Mouse (Mus musculus) gastrocnemius, postnatal 25 days (tissue): ENCODE data around the gene Cped1. TPM values are rescaled to one million over a fixed set of nuclear protein-coding genes. Genes with fewer than 3 reads are reported as not detected.
"Not testable (repeated sequence)": the region's sequence is repeated elsewhere in the genome, so short reads cannot be mapped to it uniquely, and the experiment has no call there.

Experiments
- DNase-seq: peaks from one replicate; pipeline ENCODE4 v3.0.0; 2022
- total RNA-seq, 2 experiments: library from RNA; stranded (reverse); gene quantifications; 1 replicate in 1 of 2; 2 replicates in 1 of 2; pipeline ENCODE4 v1.2.3; 2021

Cped1 gene
- total RNA-seq, 2 experiments from 2014 or later: 16.8 to 22.7 TPM

DNA sequence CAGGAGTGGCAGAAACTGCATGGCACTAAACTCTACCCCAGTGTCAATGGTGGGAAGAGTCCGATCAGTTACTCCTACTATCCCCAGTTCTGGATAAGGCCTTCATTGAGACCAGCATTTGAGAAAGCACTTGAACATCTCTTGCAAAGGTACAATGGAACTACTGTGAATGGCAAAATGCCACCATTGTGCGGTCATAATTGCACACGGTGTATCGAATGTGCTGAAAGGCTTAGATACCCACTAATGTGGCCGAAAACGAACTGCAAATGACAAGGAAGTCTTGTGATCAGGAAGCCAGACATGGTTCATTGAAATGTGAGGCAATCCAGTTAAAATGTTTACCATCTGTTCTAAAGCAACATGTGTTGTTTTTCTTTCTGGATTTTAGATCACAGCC is 247.8 kb downstream of the Cped1 start:
- no peak for DNase-seq

DNA sequence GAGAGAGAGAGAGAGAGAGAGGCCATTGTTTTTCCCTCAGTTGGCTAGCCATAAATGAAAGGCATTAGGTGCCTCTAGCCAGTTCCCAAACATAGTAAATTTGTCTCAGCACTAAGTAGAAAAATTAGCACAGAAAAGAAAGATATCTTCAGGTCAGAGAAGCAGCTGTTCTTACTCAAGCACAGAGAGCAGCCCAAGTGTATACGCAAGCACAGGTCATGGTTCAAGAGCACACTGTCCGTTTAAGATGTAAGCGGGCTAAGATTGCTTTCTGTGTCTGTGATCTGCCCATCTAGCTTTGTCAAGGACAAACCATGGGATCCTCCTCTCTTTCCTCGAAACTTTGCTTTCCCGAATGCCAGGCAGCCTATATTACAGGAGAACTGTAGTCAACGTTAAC is 249.4 kb downstream of the Cped1 start:
- DNase-seq: no peak

DNA sequence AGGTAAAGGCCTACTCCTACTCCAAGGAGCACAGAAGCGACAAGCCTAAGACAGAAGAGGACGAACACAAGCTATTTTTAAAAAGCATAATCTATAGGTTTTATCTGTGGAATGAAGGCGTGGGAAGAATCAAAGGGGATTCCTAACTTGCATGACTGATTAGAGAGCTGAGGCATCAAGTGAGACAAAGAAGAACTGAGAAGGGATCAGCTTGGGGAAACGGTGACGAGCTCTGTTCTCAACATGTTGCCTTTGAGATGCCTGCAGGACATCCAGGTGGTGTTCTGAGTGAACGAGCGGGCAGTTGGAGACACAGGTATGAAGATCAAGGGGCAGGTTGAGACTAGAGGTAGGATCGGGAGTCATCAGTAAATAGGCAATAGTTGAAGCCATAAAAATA is 257.6 kb downstream of the Cped1 start:
- DNase-seq: no peak

DNA sequence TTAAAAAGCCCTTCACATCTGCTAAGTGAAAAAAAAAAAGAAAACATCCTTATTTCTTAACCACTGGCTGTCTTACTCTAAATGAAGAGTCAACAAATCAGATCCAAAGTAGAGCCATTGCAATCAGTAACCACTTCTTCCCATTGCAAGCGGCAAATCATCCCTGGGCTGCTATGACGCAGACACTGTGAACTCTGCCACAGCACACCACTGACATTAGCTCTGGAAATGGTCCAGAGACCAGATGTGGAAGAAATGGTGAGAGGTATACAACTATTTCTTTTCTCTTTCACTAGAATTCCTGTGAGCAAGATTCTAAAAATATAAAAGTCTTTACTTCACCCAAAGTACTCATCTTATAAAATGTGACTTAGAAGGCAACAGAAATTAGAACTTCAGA is 261.0 kb downstream of the Cped1 start:
- DNase-seq: no peak

DNA sequence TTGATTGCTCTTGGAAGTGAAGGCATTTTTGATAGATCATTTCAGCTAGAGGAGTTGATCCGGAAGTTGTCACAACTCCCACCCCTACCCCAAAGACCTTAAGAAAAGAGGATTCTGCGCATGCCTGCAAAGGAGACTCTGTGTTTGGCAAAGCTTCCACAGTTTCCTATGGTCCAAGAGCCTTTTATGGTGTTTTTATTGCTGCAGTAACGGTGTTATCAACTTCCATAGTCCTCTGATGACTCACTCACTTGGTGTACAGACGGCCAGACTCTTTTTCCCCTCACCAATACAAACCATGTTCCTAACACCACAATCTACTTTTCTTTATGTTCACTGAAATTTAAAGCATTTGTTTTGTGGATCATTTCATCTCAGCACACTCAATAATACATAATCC is 273.1 kb downstream of the Cped1 start:
- DNase-seq: no peak

DNA sequence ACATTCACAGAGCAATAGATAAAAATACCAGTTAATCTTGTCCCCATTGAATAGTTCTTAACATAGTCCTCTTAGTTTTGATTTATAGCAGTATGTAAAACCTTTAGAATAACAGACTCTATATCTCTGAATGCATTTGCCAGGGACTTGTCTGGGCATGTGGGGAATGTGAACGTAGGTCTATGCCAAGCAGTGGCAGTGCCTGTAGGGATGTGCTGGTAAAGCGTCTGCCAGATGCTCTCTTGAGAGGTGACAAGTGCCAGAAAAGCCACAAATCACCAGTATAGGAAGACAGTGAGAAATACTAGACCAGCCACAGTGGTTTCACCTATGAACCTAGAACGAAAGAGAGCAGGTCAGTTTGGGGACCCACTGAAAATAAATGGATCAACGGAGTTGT is 276.8 kb downstream of the Cped1 start:
- no peak for DNase-seq

DNA sequence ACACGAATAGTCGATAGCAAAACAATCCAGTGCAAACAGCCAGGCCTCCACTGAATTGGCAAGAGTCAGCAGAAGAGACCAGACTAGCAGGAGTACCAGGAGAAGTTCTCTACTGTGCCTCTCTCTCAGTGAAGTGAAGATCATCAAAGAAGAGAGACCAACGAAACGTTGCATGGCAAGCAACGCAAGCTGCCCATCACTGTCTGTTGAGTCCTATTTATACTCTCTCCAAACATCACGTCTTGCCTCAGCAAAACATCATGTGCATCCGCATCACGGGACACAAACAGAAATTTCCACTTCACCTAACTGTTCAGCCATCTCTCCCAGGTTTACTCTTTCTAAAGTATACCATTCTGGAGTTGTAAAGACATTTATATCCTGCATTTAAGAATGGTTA is 278.4 kb downstream of the Cped1 start:
- DNase-seq: not testable (repeated sequence)

DNA sequence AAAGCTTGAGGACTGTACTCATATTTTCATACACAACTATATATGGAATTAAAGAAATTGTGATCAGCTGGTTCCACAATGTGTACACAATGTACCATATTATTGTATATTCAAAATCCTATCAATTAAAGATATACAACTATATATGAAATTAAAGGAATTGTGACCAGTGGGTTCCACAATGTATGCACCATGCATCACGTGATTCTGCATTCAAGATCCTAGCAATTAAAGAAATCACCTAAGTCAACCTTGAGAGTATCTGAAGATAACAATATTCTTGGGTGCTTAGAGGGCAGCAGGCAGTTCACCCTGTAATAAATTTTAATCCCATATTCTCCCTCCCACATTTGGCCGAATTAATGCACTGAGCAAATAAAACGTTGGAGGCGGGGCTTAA is 280.3 kb downstream of the Cped1 start:
- DNase-seq: no peak

DNA sequence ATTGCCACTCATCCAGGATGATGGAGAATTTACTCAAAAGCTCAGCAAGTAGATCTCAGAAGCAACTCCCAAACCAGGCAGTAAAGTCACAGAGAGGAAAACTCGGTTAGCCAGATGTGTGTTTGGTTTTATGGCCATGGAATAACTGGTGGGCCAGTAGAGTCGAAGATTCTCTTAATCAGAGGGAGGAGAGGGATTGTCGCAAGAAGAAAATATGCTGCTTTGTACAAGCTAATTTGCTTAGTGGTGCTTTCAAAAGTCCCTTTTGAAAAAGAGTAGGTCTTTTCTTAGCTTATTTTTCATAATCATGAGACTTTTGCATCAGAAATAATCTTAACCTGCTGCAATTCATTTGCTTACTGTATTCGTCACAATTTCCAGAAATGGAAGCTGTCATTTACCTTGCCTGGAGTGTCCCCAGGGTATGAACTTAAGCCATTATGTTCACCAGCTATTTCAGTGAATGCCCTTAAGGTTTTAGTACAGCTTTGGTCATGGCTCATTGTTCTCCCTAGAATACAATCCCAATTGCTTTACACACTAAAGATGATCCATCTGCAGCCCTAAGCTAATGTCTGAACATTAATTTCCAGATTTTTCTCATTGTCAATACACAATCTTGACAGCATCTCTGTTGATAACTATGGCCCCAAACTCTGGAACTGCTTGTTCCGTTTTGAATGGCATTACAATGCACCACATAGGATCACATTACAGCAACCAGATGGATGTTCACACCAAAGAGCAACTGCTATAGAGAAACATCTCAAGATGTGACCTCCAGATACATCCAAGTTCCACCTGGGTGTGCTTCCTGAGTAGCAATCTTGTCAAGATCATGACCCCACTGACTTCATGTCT is 282.3 kb downstream of the Cped1 start:
- no peak for DNase-seq

DNA sequence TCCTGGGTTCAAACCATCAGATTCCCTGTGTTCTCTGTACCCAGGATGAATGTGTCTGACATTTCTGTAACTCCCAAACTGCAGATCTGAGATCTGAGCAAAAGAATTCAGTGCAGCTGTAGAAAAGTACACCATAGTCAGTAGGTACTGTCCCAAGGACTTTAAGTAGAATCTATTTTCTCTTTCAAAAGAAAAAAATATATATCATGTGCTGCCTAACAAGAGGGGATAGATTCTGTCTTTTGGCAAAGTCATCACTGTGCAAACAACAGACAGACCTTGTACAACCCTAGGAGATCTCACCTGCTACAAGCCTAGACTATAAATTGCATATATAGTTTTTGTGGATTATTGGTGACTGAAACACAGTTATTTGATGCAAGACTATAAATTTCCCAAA is 283.0 kb downstream of the Cped1 start:
- DNase-seq: no peak

DNA sequence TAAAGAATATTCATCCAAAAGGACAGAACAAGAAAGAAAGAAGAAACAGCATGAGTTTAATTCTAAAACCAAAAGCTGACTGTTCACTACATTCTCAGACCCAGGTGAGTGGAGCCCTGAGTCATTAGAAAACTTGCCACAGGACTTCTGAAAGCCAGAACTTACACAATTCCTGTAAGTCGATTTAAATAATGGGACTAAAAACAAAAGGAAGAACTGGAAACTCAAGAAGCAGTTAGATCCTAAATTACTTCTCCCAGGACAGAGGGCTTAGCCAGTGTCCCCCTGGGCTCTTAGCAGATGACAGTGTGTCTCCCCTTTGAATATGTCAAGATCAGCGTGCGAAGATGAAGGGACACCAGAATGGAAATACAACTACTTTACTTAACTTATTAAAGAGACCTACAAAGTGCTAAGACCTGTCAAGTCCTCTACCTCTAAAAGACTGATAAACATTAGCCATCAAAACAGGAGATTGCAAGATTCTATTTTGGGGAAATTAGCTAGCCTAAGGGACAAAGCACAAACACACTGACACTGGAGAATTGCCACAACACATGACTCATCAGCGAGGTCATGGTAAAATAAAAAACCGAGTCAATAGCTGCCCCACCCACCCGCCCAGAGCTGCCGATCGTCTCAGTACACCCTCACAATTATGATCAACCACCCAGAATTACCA is 284.3 kb downstream of the Cped1 start:
- peak; percentile 24 for DNase-seq

DNA sequence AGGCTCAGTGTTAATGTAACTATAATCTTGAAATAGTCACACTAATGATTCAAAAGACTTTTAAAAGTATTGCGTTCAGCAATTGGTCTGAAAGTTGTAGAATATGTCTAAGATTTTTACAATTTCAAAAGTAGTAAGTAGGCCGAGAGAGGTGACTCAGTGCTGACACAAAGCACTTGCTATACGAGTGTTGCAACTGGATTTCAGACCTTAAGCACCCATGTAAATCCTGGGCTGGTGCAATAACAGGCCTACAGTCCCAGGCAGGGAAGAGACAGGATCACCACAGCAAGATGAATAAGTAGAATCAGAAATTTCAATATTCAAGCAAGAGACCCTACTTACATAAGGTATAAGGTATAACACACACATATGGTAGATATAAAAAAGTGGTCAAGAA is 292.2 kb downstream of the Cped1 start:
- DNase-seq: no peak

DNA sequence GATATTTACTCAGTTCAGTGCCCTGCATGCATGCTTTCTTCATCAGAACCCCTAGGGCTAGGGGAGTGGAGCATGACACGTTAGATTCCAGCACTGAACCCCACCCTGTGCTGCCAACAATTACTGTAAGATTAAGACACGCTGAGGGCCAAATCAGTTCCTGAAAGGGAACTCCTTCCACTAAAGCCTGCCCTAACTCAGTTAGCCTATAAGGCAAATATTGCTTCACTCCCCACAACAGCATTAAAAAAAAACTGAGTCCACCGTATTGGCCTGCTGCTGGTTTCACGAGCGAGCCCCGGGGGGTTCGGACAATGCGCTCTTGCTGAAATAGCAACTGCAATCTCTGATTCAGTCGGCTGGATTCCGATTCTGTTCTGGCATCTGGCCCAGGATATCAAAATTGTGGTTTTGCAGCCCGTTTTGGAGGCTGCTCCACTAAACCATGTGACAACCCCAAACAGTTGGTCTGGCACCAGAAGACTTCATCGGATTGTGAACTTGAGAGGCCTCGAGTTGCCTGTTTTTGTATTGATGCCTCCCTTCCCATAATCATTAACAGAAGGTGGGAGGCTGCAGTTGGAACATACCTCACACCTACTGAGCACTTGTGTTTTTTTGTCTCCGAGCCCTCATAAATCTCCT is 294.6 kb downstream of the Cped1 start:
- peak; percentile 38 for DNase-seq

DNA sequence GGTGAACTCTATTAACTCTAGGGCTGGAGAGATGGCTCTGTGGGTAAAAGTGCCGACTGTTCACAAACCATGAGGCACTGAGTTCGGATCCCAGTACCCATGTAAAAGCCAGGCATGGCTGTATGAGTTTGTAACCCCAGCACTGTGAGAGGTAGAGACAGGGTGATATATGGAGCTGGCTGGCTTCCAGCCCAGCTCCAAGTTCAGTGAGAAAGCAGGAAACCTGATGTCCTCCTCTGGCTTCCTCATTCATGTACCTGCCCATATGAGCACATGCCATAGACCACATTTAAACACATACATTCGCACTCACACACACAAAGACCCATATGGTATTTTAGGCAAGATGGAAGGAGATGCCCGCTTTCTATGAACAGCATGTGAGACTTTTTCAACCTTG is 296.7 kb downstream of the Cped1 start:
- DNase-seq: no peak

DNA sequence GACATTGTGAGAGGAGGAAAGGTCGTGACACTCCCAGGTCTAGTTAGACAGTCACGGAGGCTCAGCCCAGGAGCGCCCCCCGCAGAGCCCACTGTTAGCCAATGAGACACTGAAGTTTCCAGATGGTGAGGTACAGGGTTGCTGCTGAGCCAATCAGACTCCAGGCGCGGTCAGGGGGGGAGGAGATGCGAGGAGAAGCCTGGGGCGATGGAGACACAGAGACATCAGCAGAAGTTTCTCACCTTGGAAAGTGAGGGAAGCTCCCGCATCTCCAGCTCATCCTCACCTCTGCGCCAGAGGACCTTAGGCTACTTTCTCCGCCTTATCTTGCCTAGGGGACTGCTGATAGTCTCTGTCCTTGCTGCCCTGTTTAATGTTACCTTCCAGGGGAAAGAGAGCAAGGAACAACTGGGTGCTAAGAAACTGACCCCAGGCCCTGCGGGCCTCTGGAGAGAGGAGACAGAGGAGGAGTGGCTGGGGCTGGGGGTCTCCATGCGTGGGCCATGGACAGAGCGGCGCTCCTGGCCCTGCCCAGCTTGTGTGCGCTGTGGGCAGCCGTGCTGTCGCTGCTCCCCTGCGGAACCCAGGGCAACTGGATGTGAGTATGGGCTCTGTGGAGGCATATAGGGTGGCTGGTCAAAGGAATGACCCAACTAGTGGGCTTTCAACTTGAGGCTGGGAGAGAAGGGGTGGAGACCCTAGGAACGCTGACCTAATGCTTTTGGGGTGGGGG is 302.5 kb downstream of the Cped1 start, which contains the start of gene Wnt16:
Gene Wnt16, plus strand, starts transcription at position 224 of the 733 bp plus-strand sequence.
- DNase-seq: no peak

DNA sequence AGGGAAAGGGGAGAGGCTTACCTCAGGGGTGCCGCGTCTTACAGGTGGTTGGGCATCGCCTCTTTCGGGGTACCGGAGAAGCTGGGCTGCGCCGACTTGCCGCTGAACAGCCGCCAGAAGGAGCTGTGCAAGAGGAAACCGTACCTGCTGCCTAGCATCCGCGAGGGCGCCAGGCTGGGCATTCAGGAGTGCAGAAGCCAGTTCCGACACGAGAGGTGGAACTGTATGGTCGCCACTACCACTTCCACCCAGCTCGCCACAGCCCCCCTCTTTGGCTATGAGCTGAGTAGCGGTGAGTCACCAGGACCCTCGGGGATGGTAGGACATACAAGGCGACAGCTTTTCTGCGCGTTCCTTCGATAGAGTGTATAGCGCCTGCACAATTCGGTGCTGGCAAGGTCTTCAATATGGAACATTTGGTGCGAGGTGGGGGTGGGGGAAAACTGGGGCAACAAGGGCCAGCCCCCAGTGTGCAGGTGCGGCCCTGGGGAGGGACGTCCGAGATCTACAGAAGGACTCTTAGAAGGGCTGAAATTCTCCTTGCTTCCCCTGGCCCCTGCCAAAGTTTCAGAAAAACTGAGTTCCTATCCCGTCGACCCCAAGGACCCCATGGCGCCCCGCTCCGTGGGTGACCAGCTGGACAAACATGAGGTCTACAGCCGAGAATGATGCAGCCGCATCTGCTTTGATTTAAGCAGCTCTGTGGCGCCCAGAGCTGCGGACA is 303.2 kb downstream of the Cped1 start:
- no peak for DNase-seq

DNA sequence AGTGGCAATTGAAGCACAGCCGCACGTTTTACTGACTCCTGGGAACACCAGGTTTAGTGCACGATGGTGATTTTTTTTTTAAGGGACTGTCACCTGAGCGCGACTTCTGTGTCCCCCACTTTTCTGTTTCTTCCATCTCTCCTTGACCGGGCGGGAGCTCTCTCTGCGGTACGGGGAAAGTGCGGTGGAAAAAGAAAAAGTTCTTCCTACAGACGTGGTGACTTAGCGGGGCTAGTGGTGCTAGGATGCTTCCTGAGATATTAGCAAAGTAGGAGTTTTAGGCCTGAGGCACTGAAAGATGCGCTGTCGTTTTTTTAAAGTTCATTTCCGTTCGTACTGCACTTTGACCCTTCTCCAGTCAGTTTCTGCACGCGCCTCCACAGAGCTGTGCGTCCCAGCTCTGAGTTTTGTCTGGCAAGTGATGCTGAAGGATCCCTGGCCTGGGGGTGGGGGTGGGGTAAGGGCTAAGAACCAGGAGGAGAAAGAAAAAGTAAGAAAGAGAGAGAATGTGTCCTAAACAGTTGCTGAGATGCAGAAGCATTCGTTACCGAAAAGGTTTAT is 303.8 kb downstream of the Cped1 start:
- DNase-seq: no peak

DNA sequence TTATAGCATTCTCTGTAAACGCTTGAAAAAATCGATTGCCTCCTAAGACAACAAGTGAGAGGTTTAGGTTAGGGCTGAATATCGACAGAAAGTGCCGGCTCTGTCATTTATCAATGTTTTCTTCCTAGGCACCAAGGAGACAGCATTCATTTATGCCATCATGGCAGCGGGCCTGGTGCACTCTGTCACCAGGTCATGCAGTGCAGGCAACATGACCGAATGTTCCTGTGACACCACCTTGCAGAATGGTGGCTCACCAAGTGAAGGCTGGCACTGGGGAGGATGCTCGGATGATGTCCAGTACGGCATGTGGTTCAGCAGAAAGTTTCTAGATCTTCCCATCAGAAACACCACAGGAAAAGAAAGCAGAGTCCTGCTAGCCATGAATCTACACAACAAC is 305.1 kb downstream of the Cped1 start:
- no peak for DNase-seq

DNA sequence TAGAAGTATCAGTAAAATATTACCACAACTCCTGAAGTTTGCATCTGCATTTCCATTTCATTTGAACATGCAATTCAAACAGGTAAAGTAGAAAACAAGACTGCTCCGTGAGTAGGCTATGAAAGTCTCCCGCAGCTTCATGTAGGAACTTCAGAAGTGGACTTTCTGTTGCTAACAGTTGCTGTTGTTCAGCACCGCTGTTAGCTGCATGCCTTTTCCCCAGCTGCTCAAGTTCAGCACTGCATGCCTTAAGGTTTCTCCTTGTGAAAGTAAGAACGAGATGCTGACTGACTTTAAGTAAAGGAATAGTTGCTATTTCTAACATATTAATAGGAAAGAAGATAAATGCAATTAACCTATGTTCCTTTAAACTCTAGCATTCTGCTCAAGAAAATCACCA is 306.3 kb downstream of the Cped1 start:
- DNase-seq: no peak

DNA sequence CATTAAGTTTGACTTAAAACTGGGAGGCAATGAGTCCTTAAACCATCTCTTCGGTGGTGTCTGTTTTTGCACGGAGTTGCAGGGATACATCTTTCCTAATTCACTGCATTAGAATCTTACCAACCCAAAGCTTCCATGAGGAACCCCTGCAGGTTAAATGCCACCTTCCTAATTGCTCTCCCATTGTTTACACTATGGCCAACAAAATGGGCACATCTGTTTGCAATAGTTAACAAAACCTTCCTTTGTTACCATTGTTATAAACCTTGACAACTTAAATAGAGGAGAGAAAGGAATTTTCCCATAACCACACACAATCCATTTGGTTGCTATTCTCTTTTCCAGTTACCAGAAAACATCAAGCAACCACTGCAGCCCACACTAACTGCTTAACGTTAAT is 308.2 kb downstream of the Cped1 start:
- no peak for DNase-seq

DNA sequence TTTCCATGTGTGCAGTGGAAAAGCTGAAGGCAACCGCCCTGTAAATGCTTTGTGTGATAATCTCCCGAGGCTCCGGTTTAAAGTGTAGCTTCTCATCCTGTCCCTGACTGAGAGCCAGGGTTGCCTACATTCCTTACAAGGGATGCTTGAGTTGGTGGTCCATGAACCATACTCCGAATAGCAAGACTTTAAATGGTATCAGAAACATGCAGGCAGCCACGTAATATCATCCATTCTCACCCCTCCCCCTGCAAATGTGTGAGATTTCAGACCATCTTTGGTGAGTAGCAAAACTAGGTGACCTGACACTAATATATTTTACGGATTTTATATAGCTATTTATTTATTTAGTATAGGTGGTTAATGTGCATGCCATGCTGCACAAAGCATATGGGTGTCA is 311.3 kb downstream of the Cped1 start:
- DNase-seq: no peak

DNA sequence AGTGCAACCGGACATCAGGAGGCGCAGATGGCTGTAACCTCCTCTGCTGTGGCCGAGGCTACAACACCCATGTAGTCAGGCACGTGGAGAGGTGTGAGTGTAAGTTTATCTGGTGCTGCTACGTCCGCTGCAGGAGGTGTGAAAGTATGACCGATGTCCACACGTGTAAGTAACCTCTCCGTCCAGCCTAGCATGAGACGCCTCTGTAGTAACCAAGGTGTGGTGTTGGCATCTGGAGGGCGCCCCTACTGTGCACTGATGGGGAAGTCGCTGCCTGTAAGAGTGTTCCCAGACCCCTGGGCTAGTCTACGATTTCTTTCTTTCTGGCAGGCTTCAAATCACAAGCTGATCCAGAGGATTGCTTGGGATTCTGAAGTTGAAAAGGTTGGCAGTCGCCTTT is 312.3 kb downstream of the Cped1 start:
- no peak for DNase-seq
